Mouse (Mus musculus) retina, postnatal 1 day (tissue): Measurements from ENCODE around the gene Eml2.
A peak's percentile ranks its signal among the peaks of the same experiment; 100 is the strongest.

Experiments used
- DNase-seq: peaks from one replicate; pipeline ENCODE4 v3.0.0-alpha.2; 2012

The Eml2 gene

DNA sequence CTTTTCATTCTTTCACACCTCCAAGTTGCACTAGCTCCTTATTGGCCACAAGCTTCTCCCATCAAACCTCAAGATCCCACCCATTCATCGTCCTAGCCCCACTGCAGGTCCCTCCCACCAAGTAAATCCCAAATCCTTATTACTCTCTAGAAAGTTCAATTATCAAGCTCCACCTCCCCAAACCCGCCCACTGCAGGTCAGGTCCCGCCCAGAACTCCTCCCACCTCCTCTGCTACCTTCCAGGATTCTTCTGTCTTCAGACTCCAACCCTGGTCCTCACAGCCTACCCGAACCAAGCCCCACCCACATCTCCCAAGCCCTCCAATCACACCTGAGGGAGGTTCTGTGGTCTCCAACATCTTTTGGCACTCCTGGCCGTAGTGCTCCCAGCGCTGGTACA, 12.0 kb upstream of the Eml2 start:
- no peak for DNase-seq

DNA sequence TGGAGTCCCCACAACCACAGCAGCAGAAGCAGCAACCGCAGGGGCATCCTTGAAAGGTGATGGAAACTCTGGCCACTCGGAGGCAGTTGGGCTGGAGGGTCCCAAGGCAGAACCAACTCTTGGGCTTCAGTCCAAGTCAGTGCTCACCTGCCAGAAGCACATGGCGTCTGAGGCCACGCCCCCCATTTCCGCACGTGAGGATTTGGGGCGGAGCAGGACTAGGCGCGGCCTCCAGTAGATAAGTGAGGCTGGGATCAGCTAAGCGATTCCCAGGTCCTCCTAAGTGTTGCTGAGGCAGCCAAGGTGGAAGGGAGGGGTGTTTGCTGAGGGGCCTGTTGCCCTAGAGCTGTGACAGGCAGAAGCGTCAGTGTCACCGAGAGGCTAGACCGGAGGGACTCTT, 11.2 kb upstream of the Eml2 start:
- DNase-seq: peak; percentile 51

- DNase-seq: peak; percentile 77
Measured at GRCm38 (mm10) chr7:19165656-19166423, 10.4 kb upstream of the Eml2 start, which contains the start of gene Gipr. Gene Gipr (minus strand): TSS chr7:19166127.

GRCm38 (mm10) chr7:19166990-19167389, 9.2 kb upstream of the Eml2 start:
- no peak for DNase-seq

GRCm38 (mm10) chr7:19169506-19169905, 6.7 kb upstream of the Eml2 start:
- no peak for DNase-seq

DNA sequence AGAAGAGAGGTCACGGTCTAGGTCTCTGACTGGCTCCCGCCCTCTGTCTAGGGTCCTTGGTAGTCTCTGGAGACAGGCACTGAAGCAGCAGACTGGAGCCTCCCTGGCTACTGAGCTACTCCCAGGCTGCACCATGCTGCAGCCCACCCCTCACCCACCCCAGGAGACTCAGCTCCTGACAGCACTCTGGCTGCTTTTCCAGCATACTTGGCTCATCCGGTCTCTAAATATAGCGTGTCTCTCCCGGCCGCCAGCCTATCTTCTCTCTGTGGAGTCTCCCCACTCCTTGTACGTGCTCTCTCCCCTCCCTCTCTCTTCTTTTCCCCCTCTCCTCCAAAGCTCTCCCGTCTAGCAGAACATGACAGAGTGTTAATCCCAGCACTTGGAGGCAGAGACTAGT, 6.1 kb upstream of the Eml2 start:
- no peak for DNase-seq

DNA sequence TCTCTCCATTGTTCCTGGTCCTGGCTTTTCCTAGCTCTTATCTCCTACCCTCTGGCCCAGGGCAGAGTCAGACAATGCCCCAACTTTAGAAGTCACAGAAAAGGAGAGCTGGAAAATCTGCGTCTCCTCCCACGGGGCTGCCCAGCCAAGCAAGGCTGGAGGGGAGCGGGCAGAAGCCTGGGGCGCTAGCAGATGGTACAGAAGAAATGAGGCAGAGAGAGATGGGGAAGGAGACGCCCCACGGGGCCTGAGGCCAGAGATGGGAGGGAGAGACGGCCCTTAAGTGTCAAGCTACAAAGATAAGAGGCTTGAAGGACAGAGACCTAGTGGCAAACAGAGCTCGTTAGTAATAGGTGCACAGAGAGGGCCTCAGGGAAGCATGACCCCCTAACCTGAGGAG, 4.4 kb upstream of the Eml2 start:
- DNase-seq: no peak

DNA sequence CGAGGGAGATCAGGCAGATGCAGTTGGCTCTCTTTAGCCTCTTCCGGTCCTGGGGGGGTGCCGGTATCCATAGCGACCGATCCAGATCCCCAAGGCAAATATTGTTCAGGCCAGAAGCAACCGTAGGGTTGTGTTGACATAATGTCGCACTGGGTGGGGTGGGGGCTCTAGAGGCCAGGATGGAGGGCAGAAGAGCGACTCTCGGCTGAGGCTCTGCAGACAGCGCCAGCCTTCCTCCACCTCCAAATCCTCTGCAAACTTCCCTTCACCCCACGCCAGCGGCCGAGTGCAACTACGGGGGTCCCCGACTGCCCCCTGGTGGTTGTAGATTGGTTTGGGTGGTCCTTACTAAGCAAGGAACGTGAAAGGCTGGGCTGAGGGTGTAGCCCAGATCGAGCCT, 3.3 kb upstream of the Eml2 start:
- DNase-seq: peak; percentile 90

GRCm38 (mm10) chr7:19176516-19176947, 311 bp downstream of the Eml2 start:
- DNase-seq: no peak

DNA sequence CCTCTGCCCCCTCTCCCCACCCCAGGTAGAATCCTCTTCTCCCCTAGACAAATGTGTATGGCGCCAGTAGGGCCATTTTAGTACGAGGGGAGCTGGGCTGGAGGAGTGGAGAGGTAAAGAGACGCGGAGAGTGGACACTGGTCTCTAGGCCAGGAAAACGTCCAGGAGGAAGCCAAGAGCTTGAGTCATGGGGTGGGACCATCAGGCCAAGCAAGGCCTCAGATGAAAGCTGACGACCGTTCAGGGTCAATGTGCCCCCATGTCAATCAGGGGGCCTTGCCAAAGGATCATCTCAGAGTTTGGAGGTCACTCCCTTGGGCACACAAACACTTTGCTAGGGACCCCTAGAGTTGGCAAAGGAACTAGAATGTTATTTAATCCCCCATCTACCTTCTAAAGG, 995 bp downstream of the Eml2 start:
- DNase-seq: no peak

DNA sequence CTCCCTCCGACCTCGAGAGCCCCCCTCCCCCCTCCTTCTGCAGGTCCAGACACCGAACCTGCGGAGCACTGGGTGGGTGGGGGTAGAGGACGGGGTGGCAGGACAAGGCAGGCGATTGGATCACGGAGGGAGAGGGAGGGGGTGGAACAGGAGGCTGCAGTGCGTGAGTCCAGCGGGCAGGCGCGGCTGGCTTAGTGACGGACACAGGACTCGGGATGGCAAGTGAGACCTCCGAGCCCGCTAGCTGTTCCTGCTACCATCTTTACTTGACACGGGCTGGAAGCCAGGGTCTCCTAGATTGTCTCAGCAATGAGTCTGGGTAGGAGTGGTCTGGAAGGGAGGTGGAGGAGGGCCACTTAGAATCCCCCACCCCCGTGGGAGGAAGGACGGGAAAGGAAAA, 1.8 kb downstream of the Eml2 start:
- no peak for DNase-seq

- DNase-seq: peak; percentile 81
Measured at GRCm38 (mm10) chr7:19178443-19179092, 2.3 kb downstream of the Eml2 start.

DNA sequence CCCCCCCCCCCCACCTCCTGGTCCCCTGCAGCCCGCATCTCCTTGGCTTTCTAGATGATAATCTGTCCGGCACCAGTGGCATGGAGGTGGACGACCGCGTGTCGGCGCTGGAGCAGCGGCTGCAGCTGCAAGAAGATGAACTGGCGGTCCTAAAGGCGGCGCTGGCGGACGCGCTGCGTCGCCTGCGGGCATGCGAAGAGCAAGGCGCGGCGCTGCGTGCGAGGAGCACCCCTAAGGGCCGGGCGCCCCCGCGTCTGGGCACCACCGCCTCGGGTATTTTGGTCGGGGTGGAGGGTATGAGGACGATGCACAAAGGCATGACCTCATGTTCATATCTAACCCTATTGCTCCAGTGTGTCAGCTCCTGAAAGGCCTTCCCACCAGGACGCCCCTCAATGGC, 3.0 kb downstream of the Eml2 start:
- peak; percentile 85 for DNase-seq

GRCm38 (mm10) chr7:19179936-19180335, 3.7 kb downstream of the Eml2 start:
- DNase-seq: no peak

DNA sequence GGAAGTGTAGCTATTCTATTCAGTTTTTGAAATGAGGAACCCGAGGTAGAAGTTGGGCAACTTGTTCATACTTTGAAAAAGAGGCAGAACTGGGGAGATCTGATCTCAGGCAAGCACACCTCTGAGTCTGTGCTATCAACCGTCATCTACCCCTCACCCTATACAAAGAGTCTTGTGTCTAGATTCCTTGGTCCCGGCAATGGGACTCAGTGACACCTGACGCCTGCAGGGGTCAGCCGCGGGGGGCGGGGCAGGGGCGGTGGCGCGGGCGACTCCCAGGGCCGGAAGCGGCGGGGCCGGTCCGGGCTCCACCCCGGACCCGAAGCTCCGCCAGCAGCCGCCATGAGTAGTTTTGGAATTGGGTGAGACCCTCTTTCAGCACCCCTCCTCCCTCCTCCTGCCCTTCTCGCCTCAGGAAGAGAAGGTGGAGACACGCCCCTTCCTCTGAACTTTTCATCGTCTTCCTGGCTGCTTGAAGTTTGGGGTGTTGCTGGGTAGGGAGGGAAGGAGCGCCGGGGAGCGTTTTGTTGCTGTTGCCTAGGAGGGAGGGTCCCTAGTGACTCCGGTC, 4.7 kb downstream of the Eml2 start:
- DNase-seq: peak; percentile 69

- DNase-seq: no peak
Measured at GRCm38 (mm10) chr7:19184250-19184649, 8.0 kb downstream of the Eml2 start.

GRCm38 (mm10) chr7:19184758-19185157, 8.5 kb downstream of the Eml2 start:
- DNase-seq: peak; percentile 87

- no peak for DNase-seq
Measured at GRCm38 (mm10) chr7:19194676-19195075, 18.5 kb downstream of the Eml2 start.

DNA sequence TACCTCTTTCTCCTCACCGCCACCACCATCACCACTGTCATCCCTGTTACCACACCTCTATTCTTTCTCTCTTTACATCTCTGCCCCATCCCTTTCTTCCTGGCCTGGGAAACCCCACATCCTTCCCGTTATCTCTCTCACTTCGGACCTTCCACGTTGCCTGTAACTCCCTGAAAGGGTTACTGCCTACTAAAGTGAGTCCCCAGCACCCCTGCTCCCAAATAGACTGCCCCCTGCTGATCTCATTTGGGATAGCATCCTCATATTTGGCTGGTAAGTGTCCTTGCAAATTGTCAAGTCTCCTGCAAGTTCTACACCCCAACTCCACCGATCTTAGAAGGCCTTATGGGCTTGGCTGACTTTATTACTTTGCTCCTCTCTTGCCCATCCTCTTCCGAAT, 20.5 kb downstream of the Eml2 start:
- peak; percentile 70 for DNase-seq

DNA sequence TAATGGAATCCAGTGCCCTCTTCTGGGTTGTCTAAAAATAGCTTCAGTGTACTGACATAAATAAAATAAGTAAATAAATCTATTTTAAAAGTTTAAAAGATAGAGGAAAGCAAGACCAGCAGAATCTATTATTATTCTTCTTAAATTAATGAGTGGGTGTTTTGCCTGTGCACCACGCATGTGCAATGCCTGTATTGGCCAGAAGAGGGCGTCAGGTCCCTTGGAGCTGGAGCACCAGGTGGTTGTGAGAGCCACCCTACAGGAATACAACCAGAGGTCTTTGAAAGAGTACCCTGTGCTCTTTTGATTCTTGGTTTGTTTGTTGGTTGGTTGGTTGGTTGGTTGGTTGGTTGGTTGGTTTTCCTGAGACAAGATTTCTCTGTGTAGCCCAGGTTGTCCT, 21.8 kb downstream of the Eml2 start:
- peak; percentile 39 for DNase-seq

- no peak for DNase-seq
Measured at GRCm38 (mm10) chr7:19201660-19202059, 25.4 kb downstream of the Eml2 start.

GRCm38 (mm10) chr7:19202065-19202850, 26.0 kb downstream of the Eml2 start:
- no peak for DNase-seq

DNA sequence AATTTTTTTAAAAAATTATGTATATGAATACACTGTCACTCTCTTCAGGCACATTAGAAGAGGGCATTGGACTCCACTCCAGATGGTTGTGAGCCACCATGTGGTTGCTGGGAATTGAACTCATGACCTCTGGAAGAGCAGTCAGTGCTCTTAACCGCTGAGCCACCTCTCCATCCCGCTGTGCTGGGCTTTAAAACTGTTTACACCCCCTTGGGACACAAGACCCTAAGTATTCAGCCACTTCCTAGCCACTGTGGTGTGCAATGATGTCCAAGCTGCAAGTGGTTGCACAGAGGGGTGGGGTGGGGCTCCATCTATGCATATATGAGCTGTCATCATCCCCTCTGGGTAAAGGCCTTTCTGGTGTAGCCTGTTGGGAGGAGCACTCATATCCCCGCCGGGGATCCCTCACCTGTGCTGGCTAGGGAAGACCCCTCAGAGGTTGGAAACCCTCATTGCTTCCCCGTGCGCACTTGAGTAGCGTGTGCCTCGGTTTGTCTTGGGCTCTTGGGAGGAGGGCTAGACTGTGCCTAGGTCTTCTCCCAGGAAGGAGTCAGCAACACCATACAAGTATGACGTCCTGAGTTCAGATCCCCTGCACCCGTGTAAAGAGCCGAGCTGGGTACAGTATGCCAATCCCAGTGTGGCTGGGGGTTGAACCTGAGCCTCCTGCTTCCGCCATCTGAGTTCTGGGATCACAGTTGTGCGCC, 32.1 kb downstream of the Eml2 start:
- DNase-seq: no peak
